Mouse (Mus musculus): Measurements from ENCODE around the gene Kctd7. TPM values are rescaled to one million over a fixed set of nuclear protein-coding genes. Genes with fewer than 3 reads are reported as not detected.

Gene Kctd7
- polyA plus RNA-seq, 1 experiment = 6.6 TPM

- Histone ChIP-seq H3K4me3 (replicated peaks; ENCODE audit: control insufficient read depth, low read depth, low read length) (no peak overlapping the region), H3K4me1 (ENCODE audit: control insufficient read depth, insufficient read depth, low read length) (peaks cover 2% of the 10 kb centered on the region; the same call in 1 of the 2 replicates), H3K27ac (ENCODE audit: control insufficient read depth, insufficient read depth, low read depth, low read length, poor library complexity) (no peak overlapping the region)
- 78% methylated on average over 7 of the region's 7 CpGs for WGBS
- TF ChIP-seq CTCF (IDR thresholded peaks at IDR 0.05; ENCODE audit: control insufficient read depth, insufficient read depth, low read length) (no peak), POLR2A (IDR thresholded peaks at IDR 0.05; ENCODE audit: borderline replicate concordance, control insufficient read depth, low read depth, low read length) (no peak)
These were observed 42.7 kb downstream of the Kctd7 start for GRCm38 (mm10) chr5:130187383-130187782.

- WGBS = 90% methylated on average over 6 of the region's 6 CpGs
- Histone ChIP-seq H3K4me1 (ENCODE audit: control insufficient read depth, insufficient read depth, low read length) (no peaks in the 10 kb centered on the region; the same call in 1 of the 2 replicates), H3K27ac (ENCODE audit: control insufficient read depth, insufficient read depth, low read depth, low read length, poor library complexity) (no peak overlapping the region), H3K4me3 (replicated peaks; ENCODE audit: control insufficient read depth, low read depth, low read length) (no peak overlapping the region)
- TF ChIP-seq POLR2A (IDR thresholded peaks at IDR 0.05; ENCODE audit: borderline replicate concordance, control insufficient read depth, low read depth, low read length) = no peak
- TF ChIP-seq CTCF (IDR thresholded peaks at IDR 0.05; ENCODE audit: control insufficient read depth, insufficient read depth, low read length) = no peak
These were observed 46.2 kb downstream of the Kctd7 start for GRCm38 (mm10) chr5:130190909-130191308.

GRCm38 (mm10) chr5:130191865-130192264 lies 47.2 kb downstream of the Kctd7 start:
- H3K4me1 ChIP-seq (ENCODE audit: control insufficient read depth, insufficient read depth, low read length) = no peaks in the 10 kb centered on the region; the same call in 1 of the 2 replicates
- 88% methylated on average over 6 of the region's 6 CpGs for WGBS
- no peak overlapping the region for H3K4me3 ChIP-seq (replicated peaks; ENCODE audit: control insufficient read depth, low read depth, low read length)
- TF ChIP-seq CTCF (IDR thresholded peaks at IDR 0.05; ENCODE audit: control insufficient read depth, insufficient read depth, low read length) = no peak
- no peak for TF ChIP-seq POLR2A (IDR thresholded peaks at IDR 0.05; ENCODE audit: borderline replicate concordance, control insufficient read depth, low read depth, low read length)
- H3K27ac ChIP-seq (ENCODE audit: control insufficient read depth, insufficient read depth, low read depth, low read length, poor library complexity) = no peak overlapping the region

GRCm38 (mm10) chr5:130192356-130192944 lies 47.8 kb downstream of the Kctd7 start:
- WGBS = 69% methylated on average over 2 of the region's 2 CpGs
- Histone ChIP-seq H3K27ac (ENCODE audit: control insufficient read depth, insufficient read depth, low read depth, low read length, poor library complexity) (no peak overlapping the region), H3K4me1 (ENCODE audit: control insufficient read depth, insufficient read depth, low read length) (no peaks in the 10 kb centered on the region; the same call in 1 of the 2 replicates), H3K4me3 (replicated peaks; ENCODE audit: control insufficient read depth, low read depth, low read length) (no peak overlapping the region)
- no peak for TF ChIP-seq POLR2A (IDR thresholded peaks at IDR 0.05; ENCODE audit: borderline replicate concordance, control insufficient read depth, low read depth, low read length)

- 80% methylated on average over 3 of the region's 3 CpGs for WGBS
- H3K4me1 ChIP-seq (ENCODE audit: control insufficient read depth, insufficient read depth, low read length) = no peaks in the 10 kb centered on the region; the same call in 1 of the 2 replicates
- no peak overlapping the region for H3K4me3 ChIP-seq (replicated peaks; ENCODE audit: control insufficient read depth, low read depth, low read length)
- no peak for TF ChIP-seq POLR2A (IDR thresholded peaks at IDR 0.05; ENCODE audit: borderline replicate concordance, control insufficient read depth, low read depth, low read length)
- no peak for TF ChIP-seq CTCF (IDR thresholded peaks at IDR 0.05; ENCODE audit: control insufficient read depth, insufficient read depth, low read length)
- no peak overlapping the region for H3K27ac ChIP-seq (ENCODE audit: control insufficient read depth, insufficient read depth, low read depth, low read length, poor library complexity)
These were observed 49.1 kb downstream of the Kctd7 start for GRCm38 (mm10) chr5:130193760-130194159.

- Histone ChIP-seq H3K4me3 (replicated peaks; ENCODE audit: control insufficient read depth, low read depth, low read length) (no peak overlapping the region), H3K4me1 (ENCODE audit: control insufficient read depth, insufficient read depth, low read length) (no peaks in the 10 kb centered on the region; the same call in 1 of the 2 replicates), H3K27ac (ENCODE audit: control insufficient read depth, insufficient read depth, low read depth, low read length, poor library complexity) (no peak overlapping the region)
- no peak for TF ChIP-seq CTCF (IDR thresholded peaks at IDR 0.05; ENCODE audit: control insufficient read depth, insufficient read depth, low read length)
- no peak for TF ChIP-seq POLR2A (IDR thresholded peaks at IDR 0.05; ENCODE audit: borderline replicate concordance, control insufficient read depth, low read depth, low read length)
- 65% methylated on average over 1 of the region's 1 CpGs for WGBS
These were observed 51.6 kb downstream of the Kctd7 start for GRCm38 (mm10) chr5:130196307-130196706.

GRCm38 (mm10) chr5:130197454-130197853 lies 52.8 kb downstream of the Kctd7 start:
- H3K4me1 ChIP-seq (ENCODE audit: control insufficient read depth, insufficient read depth, low read length) = no peaks in the 10 kb centered on the region; the same call in 1 of the 2 replicates
- H3K27ac ChIP-seq (ENCODE audit: control insufficient read depth, insufficient read depth, low read depth, low read length, poor library complexity) = no peak overlapping the region
- no peak overlapping the region for H3K4me3 ChIP-seq (replicated peaks; ENCODE audit: control insufficient read depth, low read depth, low read length)
- TF ChIP-seq POLR2A (IDR thresholded peaks at IDR 0.05; ENCODE audit: borderline replicate concordance, control insufficient read depth, low read depth, low read length) = no peak
- TF ChIP-seq CTCF (IDR thresholded peaks at IDR 0.05; ENCODE audit: control insufficient read depth, insufficient read depth, low read length) = no peak
- WGBS = 73% methylated on average over 3 of the region's 3 CpGs

GRCm38 (mm10) chr5:130197981-130198380 lies 53.3 kb downstream of the Kctd7 start:
- Histone ChIP-seq H3K4me3 (replicated peaks; ENCODE audit: control insufficient read depth, low read depth, low read length) (no peak overlapping the region), H3K27ac (ENCODE audit: control insufficient read depth, insufficient read depth, low read depth, low read length, poor library complexity) (no peak overlapping the region), H3K4me1 (ENCODE audit: control insufficient read depth, insufficient read depth, low read length) (no peaks in the 10 kb centered on the region; the same call in 1 of the 2 replicates)
- WGBS = 91% methylated on average over 7 of the region's 7 CpGs
- no peak for TF ChIP-seq POLR2A (IDR thresholded peaks at IDR 0.05; ENCODE audit: borderline replicate concordance, control insufficient read depth, low read depth, low read length)
- no peak for TF ChIP-seq CTCF (IDR thresholded peaks at IDR 0.05; ENCODE audit: control insufficient read depth, insufficient read depth, low read length)
